Mouse (Mus musculus): ENCODE data around the gene Clint1. TPM values are rescaled to one million over a fixed set of nuclear protein-coding genes. Genes with fewer than 3 reads are reported as not detected.

The Clint1 gene
- total RNA-seq (2015) (146 and 147 TPM in 2 replicates), total RNA-seq (2017) (172 and 194 TPM in 2 replicates)

- peak; percentile 64 for ATAC-seq (ENCODE audit: poor library complexity, severe bottlenecking)
Measured at GRCm38 (mm10) chr11:45851516-45852123, at the start of gene Clint1. Gene Clint1, plus strand, starts transcription at chr11:45852051.

GRCm38 (mm10) chr11:45804068-45804467 lies 47.8 kb upstream of the Clint1 start:
- no peak for ATAC-seq (ENCODE audit: poor library complexity, severe bottlenecking)

- ATAC-seq (ENCODE audit: poor library complexity, severe bottlenecking) = peak; percentile 51
Measured at GRCm38 (mm10) chr11:45805312-45805772, 46.5 kb upstream of the Clint1 start.

- no peak for ATAC-seq (ENCODE audit: poor library complexity, severe bottlenecking)
Measured at GRCm38 (mm10) chr11:45805810-45806209, 46.0 kb upstream of the Clint1 start.

GRCm38 (mm10) chr11:45806264-45806663 lies 45.6 kb upstream of the Clint1 start:
- ATAC-seq (ENCODE audit: poor library complexity, severe bottlenecking) = no peak

- peak; percentile 53 for ATAC-seq (ENCODE audit: poor library complexity, severe bottlenecking)
Measured at GRCm38 (mm10) chr11:45806809-45807208, 45.0 kb upstream of the Clint1 start.

GRCm38 (mm10) chr11:45807820-45808219 lies 44.0 kb upstream of the Clint1 start:
- peak; percentile 74 for ATAC-seq (ENCODE audit: poor library complexity, severe bottlenecking)

- ATAC-seq (ENCODE audit: poor library complexity, severe bottlenecking) = no peak
Measured at GRCm38 (mm10) chr11:45809424-45809823, 42.4 kb upstream of the Clint1 start.

- no peak for ATAC-seq (ENCODE audit: poor library complexity, severe bottlenecking)
Measured at GRCm38 (mm10) chr11:45810056-45810455, 41.8 kb upstream of the Clint1 start.

GRCm38 (mm10) chr11:45810805-45811204 lies 41.0 kb upstream of the Clint1 start:
- no peak for ATAC-seq (ENCODE audit: poor library complexity, severe bottlenecking)

- no peak for ATAC-seq (ENCODE audit: poor library complexity, severe bottlenecking)
Measured at GRCm38 (mm10) chr11:45815603-45816002, 36.2 kb upstream of the Clint1 start.

GRCm38 (mm10) chr11:45816712-45817111 lies 35.1 kb upstream of the Clint1 start:
- no peak for ATAC-seq (ENCODE audit: poor library complexity, severe bottlenecking)

- no peak for ATAC-seq (ENCODE audit: poor library complexity, severe bottlenecking)
Measured at GRCm38 (mm10) chr11:45817996-45818395, 33.9 kb upstream of the Clint1 start.

- ATAC-seq (ENCODE audit: poor library complexity, severe bottlenecking) = peak; percentile 54
Measured at GRCm38 (mm10) chr11:45820930-45821329, 30.9 kb upstream of the Clint1 start.

GRCm38 (mm10) chr11:45830112-45830511 lies 21.7 kb upstream of the Clint1 start:
- no peak for ATAC-seq (ENCODE audit: poor library complexity, severe bottlenecking)

- ATAC-seq (ENCODE audit: poor library complexity, severe bottlenecking) = no peak
Measured at GRCm38 (mm10) chr11:45830743-45831310, 21.0 kb upstream of the Clint1 start.

- ATAC-seq (ENCODE audit: poor library complexity, severe bottlenecking) = peak; percentile 45
Measured at GRCm38 (mm10) chr11:45831476-45832143, 20.2 kb upstream of the Clint1 start.

- no peak for ATAC-seq (ENCODE audit: poor library complexity, severe bottlenecking)
Measured at GRCm38 (mm10) chr11:45835625-45836255, 16.1 kb upstream of the Clint1 start.

GRCm38 (mm10) chr11:45837257-45837817 lies 14.5 kb upstream of the Clint1 start:
- no peak for ATAC-seq (ENCODE audit: poor library complexity, severe bottlenecking)

GRCm38 (mm10) chr11:45838450-45838849 lies 13.4 kb upstream of the Clint1 start:
- ATAC-seq (ENCODE audit: poor library complexity, severe bottlenecking) = no peak

- ATAC-seq (ENCODE audit: poor library complexity, severe bottlenecking) = no peak
Measured at GRCm38 (mm10) chr11:45840332-45840731, 11.5 kb upstream of the Clint1 start.
